Mouse (Mus musculus) megakaryocyte, embryonic 14.5 days (primary cell): Measurements from ENCODE around the gene Igsf9b.

Source experiments
- FLI1 ChIP-seq: IDR thresholded peaks from 2 replicates; pipeline ENCODE4 v1.6.1; 2012; ENCODE audit warnings: low read length, inconsistent platforms, mixed read lengths
- GATA1 ChIP-seq: IDR thresholded peaks from 3 replicates; pipeline ENCODE4 v1.6.1; 2012; ENCODE audit warnings: mixed read lengths, low read length, inconsistent platforms, borderline replicate concordance

GRCm38 (mm10) chr9:27325920-27326319, 26.9 kb downstream of the Igsf9b start:
- TF ChIP-seq FLI1: no peak
- no peak for TF ChIP-seq GATA1
